Mouse (Mus musculus): ENCODE results near the gene Rhag. TPM values are rescaled to one million over a fixed set of nuclear protein-coding genes. Genes with fewer than 3 reads are reported as not detected.

The Rhag gene
- not detected in 2 replicates for polyA plus RNA-seq (2011; ENCODE audit: insufficient read length, low read depth, missing spikeins)

- Histone ChIP-seq H3K27ac (ENCODE audit: insufficient read depth, low read length) (no peak within 1 kb of the TSS), H3K4me3 (ENCODE audit: insufficient read depth, low read length) (no peak within 1 kb of the TSS), H3K4me1 (ENCODE audit: control insufficient read depth, insufficient read depth, low read length) (no peaks in the 10 kb centered on the region)
- no peak for TF ChIP-seq CTCF (IDR thresholded peaks at IDR 0.05; ENCODE audit: borderline replicate concordance, insufficient read depth, low read length)
- TF ChIP-seq POLR2A (IDR thresholded peaks at IDR 0.05; ENCODE audit: low read depth, low read length), result no peak
Measured at GRCm38 (mm10) chr17:40810934-40811333, at the start of gene Rhag. Gene Rhag, plus strand, starts transcription at chr17:40811126.

DNA sequence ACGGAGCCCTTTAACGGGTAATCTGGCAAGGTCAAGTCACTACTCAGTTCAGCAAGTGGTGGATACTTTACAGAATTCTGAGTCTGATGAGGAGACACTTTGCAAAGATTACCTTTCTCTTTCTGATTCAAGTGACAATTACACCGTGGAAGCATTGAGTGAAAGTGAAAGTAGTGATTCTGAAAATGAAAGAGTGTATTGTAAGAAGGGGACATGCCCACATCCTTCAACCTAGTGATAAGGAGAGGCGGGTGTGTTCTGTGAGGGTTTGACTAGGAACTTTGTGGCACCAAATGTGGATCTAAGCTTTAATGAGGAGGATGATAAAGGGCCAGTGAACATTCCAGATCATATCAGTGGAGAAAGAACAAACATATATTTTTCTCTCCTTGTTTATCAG lies 47.3 kb upstream of the Rhag start:
- no peak overlapping the region for H3K4me3 ChIP-seq (ENCODE audit: insufficient read depth, low read length)
- H3K4me1 ChIP-seq (ENCODE audit: control insufficient read depth, insufficient read depth, low read length), result no peaks in the 10 kb centered on the region
- H3K27ac ChIP-seq (ENCODE audit: insufficient read depth, low read length), result no peak overlapping the region
- TF ChIP-seq POLR2A (IDR thresholded peaks at IDR 0.05; ENCODE audit: low read depth, low read length), result no peak
- TF ChIP-seq CTCF (IDR thresholded peaks at IDR 0.05; ENCODE audit: borderline replicate concordance, insufficient read depth, low read length), result no peak

- Histone ChIP-seq H3K27ac (ENCODE audit: insufficient read depth, low read length) (no peak overlapping the region), H3K4me3 (ENCODE audit: insufficient read depth, low read length) (no peak overlapping the region), H3K4me1 (ENCODE audit: control insufficient read depth, insufficient read depth, low read length) (no peaks in the 10 kb centered on the region)
- TF ChIP-seq POLR2A (IDR thresholded peaks at IDR 0.05; ENCODE audit: low read depth, low read length) (no peak), CTCF (IDR thresholded peaks at IDR 0.05; ENCODE audit: borderline replicate concordance, insufficient read depth, low read length) (no peak)
Measured at GRCm38 (mm10) chr17:40767120-40767519, 43.8 kb upstream of the Rhag start.

DNA sequence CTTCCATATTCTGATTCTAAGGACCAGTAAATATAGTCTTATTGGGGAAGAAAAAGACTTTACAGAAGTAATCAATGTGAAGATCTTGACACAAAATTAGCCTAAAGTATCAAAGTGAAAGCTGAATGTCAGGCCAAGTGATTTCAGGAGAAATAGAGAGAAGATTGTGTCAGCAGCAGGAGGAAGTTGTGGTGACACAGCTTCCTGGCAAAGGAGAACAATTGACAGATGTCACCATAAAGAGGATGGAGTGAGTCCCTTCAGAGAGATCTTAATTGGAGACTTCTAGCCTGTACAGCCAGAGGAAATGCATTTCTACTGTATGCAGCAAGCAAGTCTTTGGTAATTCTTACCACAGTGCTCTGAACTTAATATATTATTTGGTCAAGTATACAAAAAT lies 21.0 kb upstream of the Rhag start:
- Histone ChIP-seq H3K4me3 (ENCODE audit: insufficient read depth, low read length) (no peak overlapping the region), H3K27ac (ENCODE audit: insufficient read depth, low read length) (no peak overlapping the region), H3K4me1 (ENCODE audit: control insufficient read depth, insufficient read depth, low read length) (no peaks in the 10 kb centered on the region)
- TF ChIP-seq POLR2A (IDR thresholded peaks at IDR 0.05; ENCODE audit: low read depth, low read length), result no peak
- no peak for TF ChIP-seq CTCF (IDR thresholded peaks at IDR 0.05; ENCODE audit: borderline replicate concordance, insufficient read depth, low read length)

- H3K4me1 ChIP-seq (ENCODE audit: control insufficient read depth, insufficient read depth, low read length), result no peaks in the 10 kb centered on the region
- no peak overlapping the region for H3K27ac ChIP-seq (ENCODE audit: insufficient read depth, low read length)
- H3K4me3 ChIP-seq (ENCODE audit: insufficient read depth, low read length), result no peak overlapping the region
- TF ChIP-seq POLR2A (IDR thresholded peaks at IDR 0.05; ENCODE audit: low read depth, low read length), result no peak
- TF ChIP-seq CTCF (IDR thresholded peaks at IDR 0.05; ENCODE audit: borderline replicate concordance, insufficient read depth, low read length), result no peak
Measured at GRCm38 (mm10) chr17:40793921-40794854, 16.7 kb upstream of the Rhag start.

GRCm38 (mm10) chr17:40802707-40803340 lies 8.1 kb upstream of the Rhag start:
- Histone ChIP-seq H3K4me1 (ENCODE audit: control insufficient read depth, insufficient read depth, low read length) (no peaks in the 10 kb centered on the region), H3K4me3 (ENCODE audit: insufficient read depth, low read length) (no peak overlapping the region), H3K27ac (ENCODE audit: insufficient read depth, low read length) (peak overlapping the region; percentile 4; the same call in 1 of the 2 replicates)
- no peak for TF ChIP-seq CTCF (IDR thresholded peaks at IDR 0.05; ENCODE audit: borderline replicate concordance, insufficient read depth, low read length)
- TF ChIP-seq POLR2A (IDR thresholded peaks at IDR 0.05; ENCODE audit: low read depth, low read length), result no peak

DNA sequence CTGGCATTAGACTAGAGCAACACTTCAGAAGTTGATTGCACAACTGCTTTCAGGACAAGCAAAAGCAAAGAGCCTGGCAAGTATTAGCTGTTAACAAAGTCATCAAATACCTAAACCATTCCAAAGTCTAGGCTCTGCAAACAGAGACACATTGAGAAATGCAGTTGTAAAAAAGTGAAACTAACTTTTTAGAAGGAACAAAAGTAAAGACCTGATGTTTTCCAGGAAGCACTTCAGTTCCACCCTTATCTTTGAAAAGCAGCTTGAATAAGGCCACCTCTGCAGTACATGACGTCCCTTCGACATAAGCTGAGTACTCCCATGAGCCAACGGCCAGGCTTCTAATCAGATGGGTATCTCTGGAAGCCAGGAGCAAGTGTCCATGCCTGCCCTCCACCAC lies 4.4 kb upstream of the Rhag start:
- no peak for TF ChIP-seq POLR2A (IDR thresholded peaks at IDR 0.05; ENCODE audit: low read depth, low read length)
- TF ChIP-seq CTCF (IDR thresholded peaks at IDR 0.05; ENCODE audit: borderline replicate concordance, insufficient read depth, low read length), result no peak
- no peak overlapping the region for H3K4me3 ChIP-seq (ENCODE audit: insufficient read depth, low read length)
- H3K4me1 ChIP-seq (ENCODE audit: control insufficient read depth, insufficient read depth, low read length), result no peaks in the 10 kb centered on the region
- peak overlapping the region; percentile 62; the same call in 1 of the 2 replicates for H3K27ac ChIP-seq (ENCODE audit: insufficient read depth, low read length)

DNA sequence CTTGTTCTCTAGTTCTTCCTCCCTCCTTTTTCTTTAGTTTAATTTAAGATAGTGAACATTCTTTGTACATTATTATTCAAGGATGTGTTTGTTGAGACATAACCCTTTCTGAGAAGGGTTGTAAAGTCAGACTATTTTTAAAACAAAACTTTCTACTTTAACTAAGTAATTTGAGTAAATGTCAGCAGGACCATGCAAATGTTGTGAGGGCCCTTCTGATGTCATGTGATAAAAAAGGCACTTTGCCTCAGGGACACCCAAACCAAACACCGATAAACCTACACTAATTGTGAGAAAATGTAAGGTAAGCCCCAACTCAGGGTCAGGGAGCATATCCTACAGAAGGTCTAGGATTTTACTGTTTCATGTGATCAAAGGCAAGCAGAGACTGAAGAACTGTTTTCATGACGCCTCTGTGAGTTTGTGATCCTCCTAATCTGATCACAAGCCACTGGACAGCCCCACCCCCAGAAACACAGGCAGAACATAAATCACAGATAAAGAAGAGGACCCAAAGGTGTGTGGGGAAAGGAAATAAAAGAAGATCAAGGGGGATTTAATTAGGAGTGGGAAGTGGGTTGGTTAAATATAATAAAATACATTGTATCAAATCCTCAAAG lies 3.9 kb upstream of the Rhag start, which contains the start of gene Crisp2:
Gene Crisp2 (minus strand): TSS at position 51 of the 620 bp plus-strand sequence.
- Histone ChIP-seq H3K4me3 (ENCODE audit: insufficient read depth, low read length) (no peak within 1 kb of the TSS), H3K27ac (ENCODE audit: insufficient read depth, low read length) (peak within 1 kb of the TSS; percentile 62; the same call in 1 of the 2 replicates), H3K4me1 (ENCODE audit: control insufficient read depth, insufficient read depth, low read length) (no peaks in the 10 kb centered on the region)
- no peak for TF ChIP-seq POLR2A (IDR thresholded peaks at IDR 0.05; ENCODE audit: low read depth, low read length)
- TF ChIP-seq CTCF (IDR thresholded peaks at IDR 0.05; ENCODE audit: borderline replicate concordance, insufficient read depth, low read length), result no peak

DNA sequence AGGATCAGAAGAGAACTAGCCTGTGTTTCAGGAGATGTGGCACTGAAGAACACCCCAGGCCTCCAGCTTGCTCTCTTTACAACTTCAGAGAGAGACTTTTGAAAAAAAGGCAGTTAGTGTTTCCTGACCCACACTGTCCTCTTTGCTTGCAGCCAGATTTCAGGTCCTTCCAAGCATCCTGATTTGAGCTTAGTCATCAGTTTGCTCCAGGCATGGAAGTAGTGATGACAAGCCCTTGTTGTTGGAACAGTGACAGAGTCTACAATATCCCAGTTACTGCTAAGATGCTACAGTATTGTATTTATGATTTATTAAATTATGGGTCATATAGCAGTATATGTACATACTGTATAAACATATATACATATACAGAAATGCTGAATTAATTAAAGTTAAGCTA lies 2.9 kb upstream of the Rhag start:
- Histone ChIP-seq H3K27ac (ENCODE audit: insufficient read depth, low read length) (0 out of 2 replicates have a peak overlapping the region, but pooled peaks have one; percentile 17), H3K4me1 (ENCODE audit: control insufficient read depth, insufficient read depth, low read length) (no peaks in the 10 kb centered on the region), H3K4me3 (ENCODE audit: insufficient read depth, low read length) (no peak overlapping the region)
- TF ChIP-seq POLR2A (IDR thresholded peaks at IDR 0.05; ENCODE audit: low read depth, low read length) (no peak), CTCF (IDR thresholded peaks at IDR 0.05; ENCODE audit: borderline replicate concordance, insufficient read depth, low read length) (no peak)
